Mouse (Mus musculus): Measurements from ENCODE around the gene Fbxl16. TPM values are rescaled to one million over a fixed set of nuclear protein-coding genes. Genes with fewer than 3 reads are reported as not detected.

Fbxl16 gene
- total RNA-seq, 1 experiment from 2014 or later, result not detected

Other genes with a start within 250 kb of the Fbxl16 start
- gene Sox8, start 238.4 kb upstream of the Fbxl16 start, total RNA-seq (2023), result not detected
- gene Lmf1, start 230.0 kb upstream of the Fbxl16 start, total RNA-seq (2023), result 36.5 TPM
- not detected for gene Gng13, start 91.9 kb upstream of the Fbxl16 start, total RNA-seq (2023)
- gene Chtf18, start 81.7 kb upstream of the Fbxl16 start, total RNA-seq (2023), result 6.9 TPM
- 4.1 TPM for gene Rpusd1, start 81.4 kb upstream of the Fbxl16 start, total RNA-seq (2023)
- not detected for gene Mslnl, start 73.0 kb upstream of the Fbxl16 start, total RNA-seq (2023)
- gene Msln, start 54.7 kb upstream of the Fbxl16 start, total RNA-seq (2023), result not detected
- 20.5 TPM for gene Narfl, start 35.3 kb upstream of the Fbxl16 start, total RNA-seq (2023)
- gene Haghl, start 23.4 kb upstream of the Fbxl16 start, total RNA-seq (2023), result 19.6 TPM
- gene Ccdc78, start 22.5 kb upstream of the Fbxl16 start, total RNA-seq (2023), result not detected
- 53.8 TPM for gene Fam173a, start 16.2 kb upstream of the Fbxl16 start, total RNA-seq (2023)
- not detected for gene AC134908.4, start 13.4 kb upstream of the Fbxl16 start, total RNA-seq (2023)
- 19.9 TPM for gene Metrn, start 11.9 kb upstream of the Fbxl16 start, total RNA-seq (2023)
- 16.9 TPM for gene Wdr24, start 14.5 kb downstream of the Fbxl16 start, total RNA-seq (2023)
- 26.5 TPM for gene Jmjd8, start 19.8 kb downstream of the Fbxl16 start, total RNA-seq (2023)
- 49.0 TPM for gene Stub1, start 24.3 kb downstream of the Fbxl16 start, total RNA-seq (2023)
- gene Rhbdl1, start 28.2 kb downstream of the Fbxl16 start, total RNA-seq (2023), result 5.6 TPM
- gene Gm20683, start 32.7 kb downstream of the Fbxl16 start, total RNA-seq (2023), result 13.2 TPM
- gene Rhot2, start 35.8 kb downstream of the Fbxl16 start, total RNA-seq (2023), result 66.5 TPM
- 27.2 TPM for gene Wdr90, start 52.4 kb downstream of the Fbxl16 start, total RNA-seq (2023)
- 6.3 TPM for gene Mcrip2, start 59.7 kb downstream of the Fbxl16 start, total RNA-seq (2023)
- 20.1 TPM for gene Mettl26, start 66.0 kb downstream of the Fbxl16 start, total RNA-seq (2023)
- 7.4 TPM for gene Wfikkn1, start 71.8 kb downstream of the Fbxl16 start, total RNA-seq (2023)
- 19.1 TPM for gene Rab40c, start 110.6 kb downstream of the Fbxl16 start, total RNA-seq (2023)
- 51.5 TPM for gene Pigq, start 135.9 kb downstream of the Fbxl16 start, total RNA-seq (2023)
- gene Nhlrc4, start 135.9 kb downstream of the Fbxl16 start, total RNA-seq (2023), result not detected
- 0.21 TPM for gene A930017K11Rik, start 143.5 kb downstream of the Fbxl16 start, total RNA-seq (2023)
- gene Capn15, start 176.7 kb downstream of the Fbxl16 start, total RNA-seq (2023), result 33.7 TPM